Mouse (Mus musculus): ENCODE measurements at regions not wholly inside any gene's neighbourhood (a gene's known extent, or its start where the extent isn't known, plus 50 kb on each side); places are given as distances from the start of the nearest gene placed in this dataset.

DNA sequence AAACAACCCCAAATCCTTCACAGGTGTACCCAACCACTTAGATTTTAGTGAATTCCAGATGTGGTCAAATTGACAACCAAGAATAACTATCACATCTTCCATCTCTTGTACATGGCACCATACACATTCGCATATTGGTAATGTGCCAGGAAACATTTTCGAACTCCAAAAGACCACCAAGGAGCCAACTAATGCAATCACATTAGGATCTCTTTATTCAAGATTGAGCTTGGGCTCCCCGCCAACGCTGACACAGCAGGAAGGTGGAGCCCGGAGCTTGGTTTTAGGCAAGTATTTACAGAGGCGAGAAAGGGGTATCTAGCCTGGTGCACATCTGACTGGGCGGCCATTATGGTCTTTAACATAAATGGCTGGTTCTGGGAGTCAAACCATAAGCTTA, 285.8 kb upstream of the Auts2 start:
- in situ Hi-C loops (cut with MboI, MseI): no loop called here

DNA sequence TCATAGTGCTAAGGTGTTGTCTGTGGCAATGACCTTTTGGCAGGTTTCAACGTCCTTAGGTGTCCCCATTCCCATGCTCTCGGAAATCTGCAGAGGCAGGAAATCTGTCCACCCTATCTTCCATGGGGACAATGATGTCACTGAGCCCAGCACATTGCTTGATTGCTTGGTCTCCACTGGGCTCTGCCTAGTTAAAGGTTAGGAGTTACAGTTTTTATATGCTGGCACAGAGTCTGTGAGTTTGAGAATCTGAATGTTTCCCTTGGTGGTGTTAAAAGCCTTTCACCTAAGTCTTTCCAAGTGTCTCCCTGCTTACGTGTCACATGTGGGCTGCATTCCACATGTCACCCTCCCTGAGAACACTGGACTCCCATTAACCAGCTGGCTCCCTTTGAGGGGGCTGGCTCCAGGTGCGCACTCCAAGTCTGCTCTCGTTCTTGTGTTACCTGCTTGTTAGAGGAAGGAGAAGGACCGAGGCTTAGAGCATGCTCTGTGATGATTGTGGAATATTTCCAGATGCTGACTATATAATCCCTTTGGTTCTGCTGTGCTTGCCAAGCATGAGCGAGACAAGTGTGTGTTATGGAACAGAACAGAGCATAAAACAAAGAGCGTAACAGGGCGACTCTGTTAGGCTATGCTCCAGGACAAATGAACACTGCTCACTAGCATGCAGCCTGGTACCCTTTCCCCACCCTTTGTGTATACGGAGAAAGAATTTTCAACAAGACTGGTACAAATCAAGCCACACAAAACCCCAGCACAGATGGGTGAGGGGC, 284.6 kb upstream of the Auts2 start:
- in situ Hi-C loops (cut with MboI, MseI): no loop called here

DNA sequence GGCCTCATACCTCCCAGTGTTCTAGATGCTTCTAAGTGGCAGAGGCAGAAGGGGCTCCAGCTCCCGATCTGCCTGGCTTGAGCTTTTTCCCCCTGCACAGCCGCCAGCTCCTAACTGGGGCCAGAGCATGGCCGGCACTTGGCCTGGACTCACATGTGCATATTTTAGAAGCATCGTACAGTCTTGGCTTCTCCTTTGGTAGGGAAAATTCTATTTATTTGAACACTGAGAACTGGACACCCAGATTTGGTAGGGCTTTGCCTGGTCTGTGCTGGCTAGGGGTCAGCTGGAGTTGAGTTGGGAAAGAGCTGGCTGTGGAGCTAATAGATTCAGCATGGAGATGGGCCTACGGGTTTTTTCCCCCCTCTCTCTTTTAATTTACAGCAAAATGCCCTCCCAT, 282.9 kb upstream of the Auts2 start:
- in situ Hi-C loops (cut with MboI, MseI): no loop called here

DNA sequence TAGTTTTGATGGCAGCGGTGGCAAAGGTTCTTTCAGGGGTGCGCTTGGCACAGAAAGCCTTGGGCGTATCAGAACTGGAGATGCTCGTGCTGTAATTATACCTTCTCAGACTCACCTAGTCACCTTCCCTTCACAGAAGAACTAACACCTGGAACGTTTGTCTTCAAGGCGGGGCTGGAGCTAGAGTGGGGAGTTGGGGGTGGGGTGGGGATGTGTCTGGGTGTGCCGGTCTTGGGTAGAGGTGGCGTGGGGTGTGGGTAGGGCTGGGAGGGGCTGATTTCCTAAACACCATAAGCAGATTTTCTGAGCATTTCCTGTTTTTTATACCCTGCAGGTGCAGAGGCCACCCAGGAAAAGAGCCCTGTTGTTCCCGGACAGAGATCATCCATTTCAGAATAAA, 274.5 kb upstream of the Auts2 start:
- in situ Hi-C loops (cut with MboI, MseI): no loop called here

DNA sequence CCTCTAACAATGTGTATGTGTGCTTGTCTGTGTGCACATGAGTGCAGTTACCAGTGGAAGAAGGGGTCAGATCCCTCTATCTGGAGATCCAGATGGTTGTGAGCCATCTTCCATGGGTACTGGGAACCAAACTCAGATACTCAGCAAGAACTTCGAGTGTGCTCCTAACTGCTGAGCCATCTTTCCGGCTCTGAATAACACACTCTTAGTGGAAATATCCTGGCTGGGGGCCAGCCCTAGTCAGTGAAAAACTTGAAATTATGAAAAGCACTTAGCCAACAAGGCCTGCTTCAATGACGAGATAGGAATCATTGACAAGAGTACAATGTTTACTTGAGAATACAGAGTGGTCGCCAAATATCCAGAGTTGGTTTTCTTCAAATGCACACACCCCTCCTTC, 266.0 kb upstream of the Auts2 start:
- in situ Hi-C loops (cut with MboI, MseI): no loop called here

DNA sequence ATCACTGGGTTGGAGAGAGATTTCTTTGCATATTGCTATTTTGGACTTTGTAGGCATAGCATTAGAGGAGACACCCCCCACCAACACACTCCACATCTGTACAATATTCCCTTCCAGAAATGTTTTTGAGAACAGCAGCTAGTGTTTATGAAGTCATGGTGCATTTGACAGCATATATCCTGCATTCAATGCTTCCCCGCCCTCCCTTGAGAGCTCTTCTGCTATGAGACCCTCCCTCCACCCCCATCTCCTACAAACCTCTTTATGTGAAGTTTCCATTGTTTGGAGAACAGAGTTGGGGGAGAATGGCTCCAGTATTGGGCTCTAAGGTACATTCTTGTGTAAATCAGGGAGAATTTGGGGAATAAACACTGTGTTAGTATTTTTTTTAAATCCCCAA, 252.9 kb upstream of the Auts2 start:
- in situ Hi-C loops (cut with MboI, MseI): no loop called here

DNA sequence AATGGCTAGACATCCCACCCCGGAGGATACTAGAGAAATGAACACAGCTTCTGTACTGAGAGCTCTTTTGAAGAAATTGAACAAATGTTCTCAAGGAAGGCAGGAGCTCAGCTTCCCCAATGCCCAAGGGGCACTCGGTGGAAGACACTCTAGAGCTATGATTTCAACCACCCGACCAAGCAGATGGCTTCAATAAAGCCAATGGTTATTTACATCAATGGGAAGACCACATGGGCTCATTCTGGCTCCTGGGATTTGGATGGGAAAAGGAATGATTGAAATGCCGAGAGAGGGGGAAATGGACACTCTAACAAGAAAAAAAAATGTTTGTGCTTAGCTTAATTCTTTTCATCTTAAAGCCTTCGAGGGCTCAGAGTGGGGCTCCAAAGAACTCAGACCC, 249.3 kb upstream of the Auts2 start:
- in situ Hi-C loops (cut with MboI, MseI): no loop called here

DNA sequence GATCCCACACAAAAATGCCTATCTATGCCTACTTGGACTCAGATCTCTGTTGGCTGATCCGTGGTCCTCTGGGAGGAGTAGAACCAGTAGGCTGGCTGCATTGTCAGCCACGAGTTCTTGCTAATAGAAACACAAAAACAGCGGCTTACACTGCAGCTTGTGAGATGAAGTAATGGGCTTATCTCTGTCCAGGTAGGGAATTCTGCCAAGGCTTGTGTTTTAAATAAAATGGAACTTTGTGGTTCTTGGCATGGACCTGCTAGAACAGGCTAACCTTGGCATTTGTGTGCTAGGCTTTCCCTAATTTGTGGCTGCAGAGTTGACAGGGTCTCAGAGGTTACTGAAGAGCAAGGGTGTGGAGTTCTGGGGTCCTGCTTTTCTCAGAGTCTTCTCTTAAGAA, 242.1 kb upstream of the Auts2 start:
- in situ Hi-C loops (cut with MboI, MseI): no loop called here

DNA sequence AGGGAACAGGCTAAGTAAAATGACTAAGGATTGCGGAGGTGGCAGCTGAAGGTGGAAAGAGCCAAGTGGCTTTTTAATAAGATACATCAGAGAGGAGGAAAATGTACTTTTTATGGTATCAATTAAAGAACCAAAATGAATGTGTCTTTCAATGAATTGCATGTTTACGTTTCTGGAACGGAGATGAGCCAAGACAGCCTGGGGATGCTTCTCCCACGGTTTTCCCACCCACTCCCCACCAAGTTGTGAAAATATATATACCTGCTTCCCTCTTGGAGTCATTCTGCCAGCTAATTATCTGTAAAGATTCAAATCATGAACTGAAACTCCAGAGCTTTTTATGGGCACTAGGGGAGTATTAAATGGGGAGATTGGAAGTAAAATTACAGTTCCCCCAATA, 241.6 kb upstream of the Auts2 start:
- in situ Hi-C loops (cut with MboI, MseI): no loop called here

DNA sequence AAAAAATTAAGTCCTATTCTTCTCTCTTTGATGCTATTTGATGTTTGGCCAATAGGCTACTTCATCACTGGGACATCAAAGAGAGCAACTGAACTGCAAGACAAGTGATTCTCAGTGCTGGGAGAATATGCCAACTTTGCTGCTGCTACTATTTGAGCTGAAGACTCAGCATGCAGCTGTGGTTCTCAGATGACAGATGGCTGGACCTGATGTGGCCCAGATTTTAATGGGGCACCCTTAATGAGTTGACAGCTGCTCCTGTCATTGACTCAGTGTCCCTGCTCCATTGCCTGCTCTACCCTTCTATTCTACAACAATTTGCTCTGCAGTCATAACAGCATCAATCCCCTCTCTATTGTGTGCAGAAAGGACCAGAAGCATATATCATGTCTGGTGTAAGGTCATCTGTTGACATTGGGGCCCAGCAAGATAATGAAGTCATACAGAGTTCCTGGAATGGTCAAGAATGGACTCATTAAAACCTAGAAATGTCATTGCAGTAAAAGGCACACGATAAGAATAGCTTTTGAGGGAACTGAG, 231.1 kb upstream of the Auts2 start:
- in situ Hi-C loops (cut with MboI, MseI): no loop called here

DNA sequence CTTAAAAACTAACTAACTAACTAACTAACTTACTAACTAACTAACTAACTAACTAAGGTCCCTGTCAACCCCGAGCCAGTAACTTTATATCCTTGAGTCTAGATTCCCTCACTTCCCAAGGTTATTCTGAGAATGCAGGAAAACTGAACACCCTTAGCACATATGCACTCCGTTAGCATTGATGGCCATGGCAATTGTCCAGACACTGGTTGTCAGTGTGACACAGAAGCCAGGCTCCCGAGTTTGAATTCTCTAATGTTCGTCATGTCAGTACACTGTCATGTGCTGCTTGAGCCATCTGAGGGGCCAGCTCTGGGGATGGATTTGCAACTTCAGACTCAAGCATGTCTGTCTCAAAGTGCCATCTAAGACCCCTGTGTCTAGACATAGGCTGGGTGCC, 217.3 kb upstream of the Auts2 start:
- in situ Hi-C loops (cut with MboI, MseI): no loop called here

DNA sequence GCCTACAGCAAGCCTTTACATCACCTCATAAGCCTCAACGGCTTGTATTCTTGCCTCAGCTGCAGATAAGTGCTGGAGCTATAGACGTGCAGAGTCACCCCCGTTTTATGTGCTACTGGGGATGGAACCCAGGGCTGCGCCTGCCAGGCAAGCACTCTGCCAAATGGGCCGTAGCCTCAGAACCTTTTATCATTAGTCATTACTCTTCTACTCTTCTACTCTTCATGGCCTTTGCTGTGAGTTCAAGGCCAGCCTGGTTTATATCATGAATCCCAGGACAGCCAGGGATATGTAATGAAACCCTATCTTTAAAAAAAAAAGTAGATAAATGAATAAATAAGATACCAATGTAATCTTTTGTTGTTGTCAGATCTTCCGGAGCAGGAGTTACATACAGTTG, 216.6 kb upstream of the Auts2 start:
- in situ Hi-C loops (cut with MboI, MseI): no loop called here

DNA sequence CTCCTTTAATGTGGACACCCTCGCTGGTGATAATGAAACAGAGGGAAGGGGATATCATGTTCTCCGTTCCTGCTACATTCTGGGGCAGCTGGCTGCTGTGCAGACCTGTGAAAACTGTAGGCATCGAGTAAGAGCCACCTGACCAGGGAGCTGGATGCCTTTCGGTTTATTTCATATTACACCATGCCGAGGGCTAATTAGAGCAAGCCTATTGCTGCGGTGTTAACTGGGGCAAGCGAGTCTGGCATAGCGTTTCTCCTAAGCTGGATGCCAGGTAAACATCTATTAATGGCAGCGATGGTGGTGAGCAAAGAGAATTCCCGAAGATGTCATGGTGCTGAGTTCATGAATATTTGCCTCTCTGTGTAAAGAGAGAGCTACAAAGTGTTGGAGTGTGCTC, 215.8 kb upstream of the Auts2 start:
- in situ Hi-C loops (cut with MboI, MseI): no loop called here

DNA sequence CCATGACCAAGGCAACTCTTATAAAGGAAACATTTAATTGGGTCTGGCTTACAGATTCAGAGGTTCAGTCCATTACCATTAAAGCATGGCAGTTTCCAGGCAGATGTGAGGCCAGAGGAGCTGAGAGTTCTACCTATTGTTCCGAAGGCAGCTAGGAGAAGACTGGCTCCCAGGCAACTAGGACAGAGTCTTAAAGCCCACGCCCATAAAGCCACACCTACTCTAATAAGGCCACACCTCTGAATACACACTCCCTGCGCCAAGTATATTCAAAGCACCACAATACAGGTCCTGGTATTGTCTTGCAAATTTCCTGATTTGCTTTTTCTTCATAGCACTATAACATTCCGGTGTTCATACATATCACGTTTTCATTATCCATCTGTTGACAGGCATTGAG, 194.8 kb upstream of the Auts2 start:
- in situ Hi-C loops (cut with MboI, MseI): no loop called here

DNA sequence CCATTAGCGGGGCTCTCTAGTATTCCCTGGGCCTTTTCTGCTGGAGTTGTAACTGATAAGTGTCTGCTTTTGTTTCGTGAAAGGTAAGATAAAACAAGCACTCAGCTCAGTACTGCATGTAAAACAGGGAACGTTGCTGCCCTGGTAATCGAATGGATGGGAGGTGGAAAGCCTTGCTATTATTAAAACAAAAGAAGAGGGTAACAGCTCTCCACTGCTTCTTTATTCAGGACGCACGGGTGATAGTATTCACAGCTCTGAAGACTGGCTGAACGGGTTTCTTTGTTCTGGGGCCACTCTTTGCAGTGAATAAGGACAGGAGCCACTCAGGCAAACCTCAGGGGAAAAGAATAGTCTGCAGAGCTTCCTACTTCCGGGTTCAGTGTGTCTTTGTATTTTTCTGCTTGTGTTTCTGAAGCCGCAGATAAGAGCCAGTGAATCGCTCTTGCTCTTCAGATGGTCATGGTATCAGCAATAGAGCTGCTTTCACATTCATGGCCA, 185.6 kb upstream of the Auts2 start:
- in situ Hi-C loops (cut with MboI, MseI): no loop called here

DNA sequence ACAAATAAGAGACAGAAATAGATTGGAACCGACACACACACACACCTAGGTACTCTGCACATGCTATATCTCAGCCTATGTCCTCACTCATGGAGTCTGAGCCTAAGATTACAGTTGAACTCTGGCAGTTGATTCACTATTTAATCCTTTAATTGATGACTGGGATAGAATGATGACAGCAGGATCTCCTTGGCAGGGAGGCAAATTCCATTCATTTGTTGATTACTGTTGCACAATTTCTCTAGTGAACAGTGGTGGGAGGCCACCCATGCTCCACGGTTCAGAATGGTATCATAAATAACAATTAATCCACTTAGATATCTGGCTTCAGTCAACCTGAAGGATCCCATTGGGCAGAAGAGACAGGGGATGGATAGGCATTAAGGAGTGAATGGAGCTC, 181.3 kb upstream of the Auts2 start:
- in situ Hi-C loops (cut with MboI, MseI): no loop called here

DNA sequence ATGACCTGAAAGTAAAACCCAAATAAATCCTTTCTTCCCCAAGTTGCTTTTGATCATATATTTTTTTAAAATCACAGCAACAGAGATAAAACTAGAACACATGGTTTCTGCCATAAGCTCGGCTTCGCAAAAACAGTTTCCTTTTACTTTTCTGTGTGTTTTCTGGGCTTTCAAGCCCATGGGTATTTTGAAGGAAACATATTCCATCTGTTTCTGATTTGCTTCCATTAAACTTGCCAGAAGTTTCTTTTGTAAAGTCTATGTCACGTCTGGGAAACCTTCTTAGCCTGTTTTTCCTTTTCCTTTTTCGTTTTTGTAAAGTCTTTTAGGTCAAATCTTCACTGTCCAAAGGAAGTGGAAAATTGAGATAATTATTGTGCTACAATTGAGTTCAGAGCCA, 167.2 kb upstream of the Auts2 start:
- in situ Hi-C loops (cut with MboI, MseI): no loop called here

DNA sequence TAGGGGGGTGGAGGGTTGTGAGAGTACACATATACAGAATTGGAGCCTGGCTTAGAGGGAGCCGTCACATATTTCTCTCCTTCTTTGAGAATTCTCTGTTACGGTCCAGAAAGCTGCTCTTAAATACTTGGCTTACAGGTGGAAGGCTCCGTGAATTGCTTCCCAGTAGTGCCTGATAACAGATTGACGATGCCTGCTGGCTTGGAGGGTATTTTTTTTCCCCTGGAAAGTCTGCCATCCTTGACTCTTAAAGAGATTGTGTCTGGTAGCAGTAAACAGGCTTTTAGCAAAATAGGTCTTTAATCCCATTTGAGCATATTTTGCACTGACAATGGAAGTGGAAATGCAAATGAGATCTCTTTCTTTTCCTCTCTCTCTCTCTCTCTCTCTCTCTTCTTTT, 164.4 kb upstream of the Auts2 start:
- in situ Hi-C loops (cut with MboI, MseI): no loop called here

DNA sequence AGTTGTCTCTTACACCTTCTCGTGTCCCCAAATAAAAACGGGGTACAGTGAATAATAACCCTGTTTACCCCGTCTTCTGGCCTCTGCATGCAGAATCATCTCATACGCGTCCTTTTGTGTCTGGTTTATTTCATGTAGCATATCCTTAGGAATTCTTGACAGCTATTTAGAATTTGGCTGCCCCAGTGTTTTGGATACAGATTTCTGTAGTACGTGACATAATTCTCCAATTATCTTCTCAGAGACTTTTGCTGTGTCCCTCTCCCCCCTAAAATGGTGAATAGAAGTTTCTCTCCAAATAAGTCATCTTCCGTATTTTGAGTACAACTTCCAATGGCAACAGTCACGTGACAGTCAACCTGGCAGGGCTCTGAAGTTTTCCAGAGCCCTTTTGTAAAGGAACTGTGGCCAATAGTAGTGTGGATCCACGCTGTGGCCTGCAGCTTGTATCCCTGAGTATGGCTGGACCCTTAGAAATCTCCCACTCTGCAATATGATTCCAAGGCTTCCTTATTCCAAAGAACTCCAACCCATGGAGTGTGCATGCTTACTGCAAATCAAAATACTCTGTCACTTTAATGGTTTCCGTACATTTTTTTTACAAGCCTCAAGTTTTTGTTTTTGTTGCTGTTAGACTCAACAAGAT, 160.4 kb upstream of the Auts2 start:
- in situ Hi-C loops (cut with MboI, MseI): no loop called here

DNA sequence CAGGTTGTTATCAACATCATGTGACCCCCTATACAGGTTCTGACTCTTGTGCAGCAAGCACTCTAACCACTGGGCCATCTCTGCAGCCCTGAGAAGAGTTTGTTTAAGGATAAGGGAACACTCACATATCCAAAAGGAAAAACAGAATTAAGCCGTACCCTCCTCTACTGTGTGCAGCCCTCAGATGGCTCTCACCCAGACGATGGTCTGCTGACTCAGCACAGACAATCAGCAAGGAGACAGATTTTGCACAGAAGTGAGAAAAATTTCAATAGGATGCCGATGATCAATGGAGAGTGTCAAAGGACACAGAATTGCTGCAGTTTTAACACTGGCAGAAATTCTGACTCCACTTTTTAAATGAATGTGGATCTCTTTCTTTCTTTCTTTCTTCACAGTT, 159.4 kb upstream of the Auts2 start:
- in situ Hi-C loops (cut with MboI, MseI): no loop called here

DNA sequence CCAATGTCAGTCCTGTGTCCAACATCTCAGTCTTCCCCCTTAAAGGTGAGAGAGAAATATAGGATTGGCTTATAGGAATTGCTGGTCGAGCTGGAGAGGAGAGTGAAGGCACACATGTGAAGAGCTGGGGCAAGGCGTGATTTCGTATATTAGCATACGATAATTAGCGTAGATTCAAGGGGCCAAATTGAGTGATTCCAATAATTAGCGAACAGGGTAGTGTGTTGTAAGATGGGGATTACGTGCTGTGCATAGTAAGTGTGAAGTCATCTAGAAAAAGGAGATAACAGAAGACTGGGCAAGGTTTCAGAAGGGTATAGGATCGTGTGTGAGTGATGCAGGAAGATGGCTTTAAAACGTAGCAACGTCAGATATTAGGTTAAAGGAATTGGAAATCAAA, 147.6 kb upstream of the Auts2 start:
- in situ Hi-C loops (cut with MboI, MseI): no loop called here

DNA sequence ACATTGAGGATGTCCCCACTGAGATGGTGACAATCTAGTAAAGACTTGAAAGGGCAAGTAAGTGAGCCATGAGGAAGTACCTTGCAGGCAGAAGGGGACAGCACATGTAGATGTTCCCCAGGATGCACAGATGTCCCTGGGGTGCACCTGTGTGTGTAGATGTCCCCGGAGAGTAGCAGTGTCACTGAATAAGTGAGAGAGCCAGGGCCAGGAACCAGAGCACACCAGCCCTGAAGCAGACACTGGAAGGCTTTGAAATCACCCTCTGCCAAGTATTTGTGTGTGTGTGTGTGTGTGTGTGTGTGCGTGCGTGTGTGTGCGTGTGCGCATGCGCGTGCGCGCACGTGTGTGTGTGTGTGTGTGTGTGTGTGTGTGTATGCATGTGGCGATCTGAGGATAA, 132.1 kb upstream of the Auts2 start:
- in situ Hi-C loops (cut with MboI, MseI): no loop called here

DNA sequence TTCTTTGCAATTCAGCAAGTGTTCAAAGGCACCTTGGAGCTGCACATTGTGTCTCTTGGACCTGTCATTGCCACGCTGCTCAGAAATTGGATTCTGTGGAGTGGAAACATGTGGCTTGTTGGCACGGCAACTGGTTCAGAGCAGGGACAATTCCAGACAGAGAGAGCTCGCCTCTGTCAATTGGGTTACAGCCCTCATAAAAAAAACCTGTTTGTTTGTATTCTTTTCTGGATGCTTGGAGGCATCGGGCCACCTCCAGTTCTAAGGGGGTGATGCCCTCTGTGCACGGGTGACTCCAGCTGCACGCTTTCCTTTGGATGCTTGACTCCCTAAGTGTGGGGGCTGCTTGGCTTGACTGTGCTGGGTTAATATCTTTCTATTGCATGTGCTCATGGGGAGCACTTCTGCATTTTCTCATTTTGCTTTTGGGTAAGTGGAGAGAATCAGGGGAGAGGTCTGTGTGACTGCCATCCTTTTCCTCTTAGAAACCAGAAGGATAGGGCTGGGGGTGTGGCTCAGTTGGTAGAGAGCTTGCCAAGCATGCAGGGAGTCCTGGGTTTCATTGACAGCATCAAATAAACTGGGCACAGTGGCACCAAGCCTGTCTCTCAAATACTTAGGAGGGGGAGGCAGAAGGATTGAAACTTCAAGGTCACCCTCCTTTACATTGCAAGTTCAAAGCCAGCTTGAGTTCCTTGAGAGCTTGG, 130.6 kb upstream of the Auts2 start:
- in situ Hi-C loops (cut with MboI, MseI): no loop called here

Measured in T-helper 17 cell (primary cell).